Mouse (Mus musculus): ENCODE data around the gene Vmn1r62.
"Not testable (repeated sequence)": the region's sequence is repeated elsewhere in the genome, so short reads cannot be mapped to it uniquely, and the experiment has no call there.

Gene Vmn1r62

DNA sequence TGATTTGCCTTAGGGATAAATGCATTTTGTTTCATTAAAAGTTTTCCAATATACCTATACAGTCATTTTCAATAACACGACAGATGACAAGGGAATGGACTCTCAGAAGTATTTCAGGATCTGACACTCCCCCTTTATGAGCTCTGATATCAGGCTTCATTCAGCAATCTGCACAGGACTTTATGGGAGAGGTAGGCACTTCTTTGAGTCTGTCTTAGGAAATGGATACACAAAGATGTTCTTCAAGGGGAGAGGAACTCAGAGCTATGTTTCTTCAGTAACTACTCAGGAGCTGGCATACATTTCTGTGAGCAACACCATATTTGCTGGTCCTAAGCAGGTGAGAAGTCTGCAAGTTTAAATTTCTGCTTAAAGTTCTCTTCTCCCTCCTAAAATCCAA lies at the start of gene Vmn1r62:
Gene Vmn1r62 (plus strand): TSS at position 301 of the 400 bp plus-strand sequence.
- DNase-seq = not testable (repeated sequence)
